Mouse (Mus musculus): ENCODE results near the gene Cacna2d4. TPM values are rescaled to one million over a fixed set of nuclear protein-coding genes. Genes with fewer than 3 reads are reported as not detected.
A peak's percentile ranks its signal among the peaks of the same experiment; 100 is the strongest.

Gene Cacna2d4
- polyA plus RNA-seq (2015; fragmentation: Nextera tagmentation; extraction: Ambion mirVana) = not detected in 2 replicates

DNA sequence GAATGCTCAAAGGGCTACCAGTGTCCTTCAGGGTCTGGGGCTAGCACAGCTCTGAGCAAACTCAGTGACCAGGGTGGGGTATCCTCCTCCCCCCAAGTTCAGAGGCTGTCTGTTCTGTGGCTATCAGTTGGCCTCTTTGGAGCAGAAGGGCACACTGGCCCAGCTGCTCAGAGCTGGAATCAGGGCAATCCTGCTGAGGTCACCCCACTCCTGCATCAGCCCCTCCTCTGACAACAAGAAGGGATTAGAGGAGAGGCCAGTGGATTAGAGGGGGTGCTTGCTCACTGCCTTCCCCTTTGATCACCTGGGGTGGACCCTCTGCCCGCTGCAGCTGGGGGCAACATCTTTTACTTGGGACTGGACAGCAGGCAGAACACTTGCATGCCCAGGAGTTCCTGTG is at the start of gene Cacna2d4:
TSS of gene Cacna2d4 (plus strand) at position 286 of the 400 bp plus-strand sequence.
- Histone ChIP-seq H3K9me3 (no peaks in the 10 kb centered on the region), H3K27me3 (replicated peaks) (peaks cover 18% of the 10 kb centered on the region), H3K4me3 (no peak within 1 kb of the TSS), H3K36me3 (no peaks in the 10 kb centered on the region), H3K4me1 (0 out of 2 replicates have a peak, but pooled peaks cover 2% of the 10 kb centered on the region), H3K4me2 (no peak within 1 kb of the TSS), H3K27ac (replicated peaks) (no peak within 1 kb of the TSS), H3K9ac (no peak within 1 kb of the TSS)
- 33% methylated on average over 1 of the region's 1 CpGs for WGBS
- ATAC-seq (ENCODE audit: extremely low read depth, insufficient number of reproducible peaks, low FRiP score, low TSS enrichment) = no peak

DNA sequence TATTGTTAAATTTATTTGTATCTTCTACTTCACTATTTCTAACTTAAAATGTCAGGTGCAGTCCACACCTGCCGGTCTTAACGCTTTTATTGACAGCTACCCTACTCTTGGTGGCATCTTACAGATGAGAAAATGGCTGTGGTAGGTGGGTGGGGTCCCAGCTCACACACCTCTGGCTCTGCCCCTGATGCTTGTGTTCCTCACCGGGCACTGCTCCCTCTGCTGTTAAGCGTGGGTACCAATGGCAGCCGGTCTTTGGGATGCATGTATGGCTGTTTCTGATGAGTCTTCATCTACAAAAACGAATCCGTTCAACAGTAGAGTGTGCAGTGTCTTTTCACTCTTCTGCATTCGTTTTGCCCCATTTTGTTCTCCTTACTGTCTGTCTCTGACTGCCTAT is 49.7 kb upstream of the Cacna2d4 start:
- ATAC-seq (ENCODE audit: extremely low read depth, insufficient number of reproducible peaks, low FRiP score, low TSS enrichment) = no peak
- H3K4me3 ChIP-seq = no peak overlapping the region
- no peak overlapping the region for H3K9ac ChIP-seq
- H3K36me3 ChIP-seq = peaks cover 67% of the 10 kb centered on the region
- no peaks in the 10 kb centered on the region for H3K9me3 ChIP-seq
- WGBS = 54% methylated on average over 8 of the region's 8 CpGs
- 0 out of 2 replicates have a peak, but pooled peaks cover 7% of the 10 kb centered on the region for H3K27me3 ChIP-seq (replicated peaks)
- H3K4me1 ChIP-seq = peaks cover 87% of the 10 kb centered on the region
- 0 out of 2 replicates have a peak overlapping the region, but pooled peaks have one; percentile 12 for H3K27ac ChIP-seq (replicated peaks)
- H3K4me2 ChIP-seq = no peak overlapping the region

DNA sequence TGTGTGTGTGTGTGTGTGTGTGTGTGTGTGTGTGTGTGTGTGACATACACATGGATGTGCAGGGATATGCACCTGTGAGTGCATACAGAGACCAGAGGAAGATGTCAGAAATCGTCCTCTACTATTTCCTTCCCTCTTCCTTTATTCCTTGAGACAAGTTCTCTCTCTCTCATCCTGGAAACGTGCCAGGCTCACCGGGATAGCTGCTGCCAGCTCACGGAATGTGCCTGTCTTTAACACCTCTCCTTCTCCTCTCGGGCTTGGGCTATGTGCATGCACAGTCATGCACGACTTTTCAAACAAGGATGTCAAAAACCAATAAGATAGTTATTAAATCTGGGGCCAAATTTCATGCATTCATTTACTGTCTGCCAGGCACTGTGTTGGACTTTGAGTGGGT is 48.7 kb upstream of the Cacna2d4 start:
- Histone ChIP-seq H3K36me3 (peaks cover 76% of the 10 kb centered on the region), H3K9me3 (no peaks in the 10 kb centered on the region), H3K4me2 (peak overlapping the region; percentile 16; the same call in 1 of the 2 replicates), H3K9ac (peak overlapping the region; percentile 10; the same call in 1 of the 2 replicates), H3K27ac (replicated peaks) (peak overlapping the region; percentile 61), H3K4me3 (no peak overlapping the region), H3K27me3 (replicated peaks) (0 out of 2 replicates have a peak, but pooled peaks cover 7% of the 10 kb centered on the region), H3K4me1 (peaks cover 87% of the 10 kb centered on the region)
- WGBS = 23% methylated on average over 6 of the region's 6 CpGs
- no peak for ATAC-seq (ENCODE audit: extremely low read depth, insufficient number of reproducible peaks, low FRiP score, low TSS enrichment)

DNA sequence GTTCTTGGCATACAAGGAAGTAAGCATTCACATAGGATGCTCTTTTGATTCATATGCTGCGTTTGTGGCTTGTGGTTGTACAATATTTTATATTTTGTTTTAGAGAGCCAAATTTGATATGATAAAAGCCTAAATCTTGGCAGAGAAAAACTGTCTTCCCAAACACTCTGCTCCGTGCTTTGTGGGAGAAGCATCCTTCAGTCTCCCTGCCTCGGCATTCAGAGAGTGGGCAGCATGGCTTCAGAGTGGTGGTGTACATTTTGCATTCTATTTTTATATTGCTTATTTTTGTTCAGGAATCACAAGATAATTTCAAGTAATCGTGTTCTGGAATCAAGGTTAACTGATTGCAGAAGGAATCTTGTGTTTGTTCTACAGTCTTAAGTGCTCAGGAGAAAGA is 44.8 kb upstream of the Cacna2d4 start:
- Histone ChIP-seq H3K4me2 (peak overlapping the region; percentile 73), H3K36me3 (peaks cover 57% of the 10 kb centered on the region), H3K4me1 (peaks cover 85% of the 10 kb centered on the region), H3K27ac (replicated peaks) (peak overlapping the region; percentile 99), H3K27me3 (replicated peaks) (0 out of 2 replicates have a peak, but pooled peaks cover 7% of the 10 kb centered on the region), H3K4me3 (peak overlapping the region; percentile 67), H3K9me3 (no peaks in the 10 kb centered on the region), H3K9ac (peak overlapping the region; percentile 93)
- WGBS = 59% methylated on average over 4 of the region's 4 CpGs
- no peak for ATAC-seq (ENCODE audit: extremely low read depth, insufficient number of reproducible peaks, low FRiP score, low TSS enrichment)

DNA sequence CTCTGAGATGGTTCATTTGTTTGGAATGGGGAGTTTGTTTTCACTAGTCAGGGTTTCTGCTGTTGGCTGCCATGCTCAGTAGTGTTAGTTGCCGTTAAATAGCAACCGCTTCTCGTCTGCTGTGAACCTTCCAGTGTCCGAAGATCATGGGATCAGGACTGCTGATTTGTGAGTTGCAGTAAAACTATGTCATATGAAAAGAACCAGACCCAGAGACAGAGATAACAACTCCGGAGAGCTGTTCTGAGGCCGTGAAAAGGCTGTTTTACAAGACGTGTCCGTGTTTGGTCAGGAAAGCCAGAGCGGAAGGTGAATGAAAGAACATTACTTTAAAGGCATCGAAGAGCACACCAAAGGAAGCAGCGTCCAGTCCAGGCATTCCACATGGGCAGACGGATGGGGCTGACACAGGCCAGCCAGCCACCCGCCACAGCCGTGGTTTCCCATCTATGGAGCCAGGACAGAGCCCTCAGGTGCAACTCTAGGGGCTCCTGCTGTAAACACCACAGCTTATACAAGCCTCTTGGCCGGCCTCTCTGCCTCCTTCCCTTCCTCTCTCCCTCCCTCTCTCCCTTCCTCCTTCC is 42.7 kb upstream of the Cacna2d4 start:
- peaks cover 88% of the 10 kb centered on the region for H3K4me1 ChIP-seq
- WGBS = 17% methylated on average over 15 of the region's 15 CpGs
- no peaks in the 10 kb centered on the region for H3K9me3 ChIP-seq
- H3K4me2 ChIP-seq = peak overlapping the region; percentile 73
- ATAC-seq (ENCODE audit: extremely low read depth, insufficient number of reproducible peaks, low FRiP score, low TSS enrichment) = peak; percentile 33; the same call in 1 of the 2 replicates
- peak overlapping the region; percentile 99 for H3K27ac ChIP-seq (replicated peaks)
- peaks cover 44% of the 10 kb centered on the region for H3K36me3 ChIP-seq
- H3K9ac ChIP-seq = peak overlapping the region; percentile 93
- H3K4me3 ChIP-seq = peak overlapping the region; percentile 67
- 0 out of 2 replicates have a peak, but pooled peaks cover 7% of the 10 kb centered on the region for H3K27me3 ChIP-seq (replicated peaks)

DNA sequence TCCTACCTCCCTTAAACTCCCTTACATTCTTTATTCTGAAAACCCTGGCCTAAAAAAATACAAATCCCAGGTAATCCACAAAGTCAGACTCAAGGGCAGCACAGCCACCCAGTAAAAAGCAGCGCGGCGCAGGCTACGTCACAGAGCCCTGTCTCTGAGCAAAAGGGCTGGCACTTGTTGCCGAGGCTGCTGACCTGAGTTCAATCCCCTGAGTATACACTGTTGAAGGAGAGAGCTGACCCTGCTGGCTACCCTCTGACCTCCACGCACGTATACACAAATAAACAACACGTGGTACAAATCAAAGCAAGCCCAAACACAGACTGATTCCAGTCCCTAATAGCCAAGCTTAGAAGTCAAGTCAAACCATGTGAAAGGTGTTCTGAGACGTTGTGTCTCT is 42.2 kb upstream of the Cacna2d4 start:
- H3K27ac ChIP-seq (replicated peaks) = peak overlapping the region; percentile 99
- no peaks in the 10 kb centered on the region for H3K9me3 ChIP-seq
- peak overlapping the region; percentile 67 for H3K4me3 ChIP-seq
- no peak for ATAC-seq (ENCODE audit: extremely low read depth, insufficient number of reproducible peaks, low FRiP score, low TSS enrichment)
- H3K36me3 ChIP-seq = peaks cover 40% of the 10 kb centered on the region
- peak overlapping the region; percentile 93 for H3K9ac ChIP-seq
- WGBS = 36% methylated on average over 9 of the region's 9 CpGs
- peak overlapping the region; percentile 73 for H3K4me2 ChIP-seq
- 0 out of 2 replicates have a peak, but pooled peaks cover 7% of the 10 kb centered on the region for H3K27me3 ChIP-seq (replicated peaks)
- H3K4me1 ChIP-seq = peaks cover 89% of the 10 kb centered on the region

DNA sequence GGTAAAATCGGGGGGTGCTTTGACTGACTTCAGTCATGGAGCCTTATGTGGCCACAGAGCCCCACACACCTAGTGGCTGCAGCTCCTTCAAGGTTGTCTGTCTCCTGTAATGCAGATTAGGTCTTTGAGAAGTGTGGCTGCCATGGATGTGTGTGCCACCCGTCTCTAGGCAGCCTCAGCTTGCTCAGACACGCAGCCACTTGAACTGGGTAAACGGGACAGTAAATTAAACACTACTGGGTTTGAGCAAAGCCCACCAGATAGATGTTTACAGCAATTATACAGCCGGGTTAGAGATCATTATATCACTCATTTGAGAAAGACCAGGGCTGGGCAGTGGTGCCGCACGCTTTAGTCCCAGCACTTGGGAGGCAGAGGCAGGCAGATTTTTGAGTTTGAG is 41.7 kb upstream of the Cacna2d4 start:
- peaks cover 36% of the 10 kb centered on the region for H3K36me3 ChIP-seq
- H3K9me3 ChIP-seq = no peaks in the 10 kb centered on the region
- WGBS = 42% methylated on average over 7 of the region's 7 CpGs
- H3K27me3 ChIP-seq (replicated peaks) = 0 out of 2 replicates have a peak, but pooled peaks cover 7% of the 10 kb centered on the region
- peaks cover 89% of the 10 kb centered on the region for H3K4me1 ChIP-seq
- H3K4me2 ChIP-seq = peak overlapping the region; percentile 73
- H3K27ac ChIP-seq (replicated peaks) = peak overlapping the region; percentile 99
- H3K9ac ChIP-seq = peak overlapping the region; percentile 93
- H3K4me3 ChIP-seq = peak overlapping the region; percentile 67
- no peak for ATAC-seq (ENCODE audit: extremely low read depth, insufficient number of reproducible peaks, low FRiP score, low TSS enrichment)

DNA sequence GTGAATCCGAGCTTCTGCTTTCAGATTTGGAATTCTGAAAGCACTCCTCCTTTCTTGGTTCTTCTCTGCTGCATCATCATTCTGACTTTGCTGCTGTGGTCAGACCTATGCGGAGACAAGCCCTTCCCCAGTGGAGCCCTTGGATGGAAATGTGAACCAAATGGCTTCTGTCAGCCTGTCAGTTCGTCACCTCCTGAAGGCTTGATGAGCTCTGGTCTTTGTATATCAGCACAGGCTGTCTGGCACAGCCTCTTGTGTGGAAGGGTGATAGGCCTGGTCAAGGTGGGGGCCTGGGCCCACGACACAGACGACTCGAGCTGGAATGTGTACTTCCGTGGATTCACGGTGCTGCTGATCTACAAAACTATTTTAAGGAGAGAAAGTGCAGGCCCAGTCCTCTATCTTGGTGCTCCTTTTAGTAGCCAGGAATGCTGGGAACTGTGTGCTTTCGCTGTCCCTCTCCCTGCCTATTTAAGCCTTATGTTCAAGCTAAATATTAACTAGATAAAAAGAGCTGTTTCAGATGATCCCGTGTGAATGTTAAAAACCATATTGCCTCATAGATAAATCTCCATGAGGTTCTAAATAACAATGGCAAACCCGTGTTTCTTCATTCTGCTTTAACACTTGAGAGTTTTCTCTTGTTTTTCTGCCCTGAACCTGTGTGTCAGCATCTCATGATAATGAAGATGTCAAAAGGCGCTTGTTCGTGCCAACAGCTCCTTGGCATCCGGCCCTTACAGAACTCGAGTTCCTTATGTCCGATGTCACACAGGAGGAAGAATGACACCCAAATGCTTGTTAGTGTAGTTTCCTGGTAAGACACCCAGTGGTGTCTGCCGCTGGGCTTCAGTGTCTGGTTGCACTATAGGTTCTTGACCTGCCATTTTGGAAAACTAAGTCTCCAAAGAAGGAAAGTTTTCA is 39.7 kb upstream of the Cacna2d4 start, which contains the start of gene Cacna1c:
TSS of gene Cacna1c (minus strand) at position 37 of the 924 bp plus-strand sequence.
- H3K27ac ChIP-seq (replicated peaks) = peak within 1 kb of the TSS; percentile 99
- ATAC-seq (ENCODE audit: extremely low read depth, insufficient number of reproducible peaks, low FRiP score, low TSS enrichment) = peak; percentile 80
- H3K9ac ChIP-seq = peak within 1 kb of the TSS; percentile 93
- peaks cover 89% of the 10 kb centered on the region for H3K4me1 ChIP-seq
- peak within 1 kb of the TSS; percentile 73 for H3K4me2 ChIP-seq
- peaks cover 16% of the 10 kb centered on the region for H3K36me3 ChIP-seq
- H3K4me3 ChIP-seq = peak within 1 kb of the TSS; percentile 67
- WGBS = 17% methylated on average over 17 of the region's 17 CpGs
- H3K9me3 ChIP-seq = no peaks in the 10 kb centered on the region
- H3K27me3 ChIP-seq (replicated peaks) = no peaks in the 10 kb centered on the region

DNA sequence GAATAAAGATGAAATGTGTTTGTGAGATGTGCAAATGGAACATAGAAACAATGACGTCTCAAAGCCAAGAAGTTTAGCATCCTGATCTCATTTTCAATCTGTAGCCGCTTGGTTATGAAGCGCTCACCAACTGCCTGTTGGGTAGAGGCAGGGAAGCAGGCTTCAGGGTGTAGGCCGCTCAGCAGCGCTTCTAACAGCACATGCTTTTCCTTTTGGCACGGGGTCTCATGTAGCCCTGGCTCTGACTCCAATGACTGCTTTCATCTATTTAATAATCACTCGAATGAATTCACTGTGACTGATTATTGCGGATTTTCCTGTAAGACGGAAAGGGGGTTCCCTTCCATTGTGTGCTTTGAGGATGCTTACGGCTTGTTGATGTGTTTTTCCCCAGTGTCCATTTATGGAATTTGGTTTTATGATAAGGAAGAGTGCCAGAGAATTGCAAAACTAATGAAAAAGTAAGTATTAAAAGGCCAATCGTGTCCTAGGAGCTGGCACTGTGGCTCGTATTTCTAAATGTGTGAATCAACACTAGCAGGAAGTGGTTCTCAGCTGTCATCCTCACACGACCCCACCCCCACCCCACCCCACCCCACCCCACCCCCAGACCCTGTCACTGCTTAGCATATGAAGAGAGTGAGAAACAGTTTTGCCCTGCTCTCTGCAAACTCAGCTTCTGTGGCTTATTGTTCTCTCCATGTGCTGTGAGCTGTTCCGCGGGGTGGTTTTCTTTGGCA is 37.6 kb upstream of the Cacna2d4 start:
- Histone ChIP-seq H3K36me3 (no peaks in the 10 kb centered on the region), H3K9ac (0 out of 2 replicates have a peak overlapping the region, but pooled peaks have one; percentile 28), H3K27ac (replicated peaks) (peak overlapping the region; percentile 66; the same call in 1 of the 2 replicates), H3K4me2 (no peak overlapping the region), H3K9me3 (no peaks in the 10 kb centered on the region), H3K4me3 (no peak overlapping the region), H3K4me1 (peaks cover 82% of the 10 kb centered on the region), H3K27me3 (replicated peaks) (no peaks in the 10 kb centered on the region)
- 52% methylated on average over 15 of the region's 15 CpGs for WGBS
- ATAC-seq (ENCODE audit: extremely low read depth, insufficient number of reproducible peaks, low FRiP score, low TSS enrichment) = no peak

DNA sequence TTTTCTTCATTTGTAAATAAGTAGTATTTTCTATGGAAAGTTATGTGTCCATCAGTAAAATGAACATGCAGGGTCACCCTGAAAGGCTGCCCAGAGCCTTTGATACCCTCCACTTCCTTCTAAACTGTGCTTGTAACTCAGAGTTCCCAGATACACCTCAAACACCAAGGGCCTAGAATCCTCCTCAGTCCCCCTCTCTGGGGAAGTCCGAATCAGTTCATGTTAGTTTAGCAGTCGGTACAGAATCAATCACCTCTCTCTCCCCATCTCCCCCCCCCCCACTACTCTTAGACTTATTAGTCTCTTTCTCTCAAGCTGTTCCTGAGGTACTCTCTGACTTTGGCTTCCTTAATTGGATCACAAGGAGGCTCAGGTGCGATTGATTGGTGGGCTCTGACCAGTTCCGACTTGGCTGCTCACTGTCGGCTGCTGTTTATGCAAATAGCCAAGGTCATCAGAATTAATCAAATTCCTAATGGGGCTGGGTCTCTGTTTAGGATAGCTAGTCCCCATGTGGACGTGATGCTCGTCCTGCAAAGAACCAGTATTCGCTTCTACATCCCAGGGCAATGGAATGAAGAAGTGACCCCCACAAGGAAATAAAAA is 36.9 kb upstream of the Cacna2d4 start:
- Histone ChIP-seq H3K27me3 (replicated peaks) (no peaks in the 10 kb centered on the region), H3K4me1 (peaks cover 82% of the 10 kb centered on the region), H3K4me3 (no peak overlapping the region), H3K27ac (replicated peaks) (peak overlapping the region; percentile 66; the same call in 1 of the 2 replicates), H3K9ac (0 out of 2 replicates have a peak overlapping the region, but pooled peaks have one; percentile 28), H3K4me2 (no peak overlapping the region), H3K36me3 (no peaks in the 10 kb centered on the region), H3K9me3 (no peaks in the 10 kb centered on the region)
- no peak for ATAC-seq (ENCODE audit: extremely low read depth, insufficient number of reproducible peaks, low FRiP score, low TSS enrichment)
- 48% methylated on average over 8 of the region's 8 CpGs for WGBS
